Mouse (Mus musculus): ENCODE results near the gene Hnrnpab. TPM values are rescaled to one million over a fixed set of nuclear protein-coding genes. Genes with fewer than 3 reads are reported as not detected.

Hnrnpab gene
- total and polyA plus RNA-seq, 3 experiments, result 893 to 2,181 (median 1,100) TPM

DNA sequence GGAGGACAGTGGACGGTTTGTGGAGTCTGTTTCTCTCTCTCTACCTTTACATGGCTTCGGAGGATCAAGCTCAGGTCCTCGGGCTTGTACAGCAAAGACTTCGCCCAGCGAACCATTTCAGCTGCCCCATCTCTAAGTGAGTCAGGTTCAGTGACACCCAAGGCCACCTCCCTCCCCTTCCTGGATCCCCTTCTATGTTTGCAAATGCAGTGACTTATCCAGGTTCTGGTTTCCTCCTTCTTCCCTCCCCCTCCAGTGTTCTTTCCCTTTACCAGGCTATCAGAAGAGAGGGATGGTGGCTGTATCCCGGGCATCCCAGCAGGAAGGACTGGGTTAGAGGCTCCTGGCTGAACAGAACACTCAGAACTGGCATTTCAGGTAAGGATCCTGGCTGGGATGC, 47.1 kb upstream of the Hnrnpab start:
- H3K9ac ChIP-seq (ENCODE audit: insufficient read depth, low read depth), result no peak overlapping the region
- H3K9me3 ChIP-seq (replicated peaks; ENCODE audit: low read length), result peaks cover 8% of the 10 kb centered on the region
- H3K4me2 ChIP-seq (ENCODE audit: insufficient read depth, low read depth, poor library complexity, severe bottlenecking), result no peak overlapping the region
- peaks cover 5 to 21% of the 10 kb centered on the region in 2 experiments for H3K36me3 ChIP-seq (replicated peaks in 1 of 2; ENCODE audit: control insufficient read depth in 1 of 2, insufficient read depth in 1 of 2, low read length in 1 of 2)
- TF ChIP-seq MAX (IDR thresholded peaks at IDR 0.05; ENCODE audit: low read length) (no peak), TBP (conservative IDR thresholded peaks at IDR 0.05; ENCODE audit: low read depth, low read length) (no peak), NRF1 (IDR thresholded peaks at IDR 0.05; ENCODE audit: low read depth, low read length) (no peak), ELF1 (IDR thresholded peaks at IDR 0.05; ENCODE audit: low read depth, low read length) (no peak), USF1 (IDR thresholded peaks at IDR 0.05; ENCODE audit: low read depth, low read length) (no peak), CHD1 (IDR thresholded peaks at IDR 0.05; ENCODE audit: low read depth, low read length) (no peak), IRF4 (IDR thresholded peaks at IDR 0.05; ENCODE audit: low read depth, low read length) (no peak), GABPA (IDR thresholded peaks at IDR 0.05; ENCODE audit: insufficient replicate concordance, low read depth, low read length) (no peak), EP300 (IDR thresholded peaks at IDR 0.05; ENCODE audit: low read length) (no peak), MEF2A (IDR thresholded peaks at IDR 0.05; ENCODE audit: borderline replicate concordance, low read depth, low read length) (no peak), RCOR1 (conservative IDR thresholded peaks at IDR 0.05; ENCODE audit: low read depth, low read length) (no peak), ETS1 (conservative IDR thresholded peaks at IDR 0.05; ENCODE audit: low read depth, low read length) (no peak), MAZ (IDR thresholded peaks at IDR 0.05; ENCODE audit: low read depth, low read length) (no peak)
- H3K27me3 ChIP-seq (replicated peaks), result no peaks in the 10 kb centered on the region
- in situ Hi-C loops (cut with MboI; ENCODE audit: low pct_ligation_motif_present, low pct_unique_long_range_greater_than_20kb, low sequenced_read_pairs) (no loop called here), dilution Hi-C loops (cut with MboI; ENCODE audit: extremely low pct_ligation_motif_present, extremely low pct_unique_long_range_greater_than_20kb, low sequenced_read_pairs) (no loop called here)
- no peak overlapping the region for H3K27ac ChIP-seq (ENCODE audit: insufficient read depth, low read depth)
- H3K4me1 ChIP-seq (ENCODE audit: control insufficient read depth in 1 of 2, insufficient read depth in 2 of 2), result peaks cover 8 to 19% of the 10 kb centered on the region in 2 experiments
- no peak overlapping the region for H3K4me3 ChIP-seq (replicated peaks in 1 of 3; ENCODE audit: low read depth in 2 of 3, low read length in 2 of 3, poor library complexity in 1 of 3)
- no peak for DNase-seq (ENCODE audit: extremely low read depth)
- H3K79me2 ChIP-seq (replicated peaks; ENCODE audit: control insufficient read depth, extremely low read depth, insufficient read depth, poor library complexity, severe bottlenecking), result peaks cover 2% of the 10 kb centered on the region; the same call in 1 of the 2 replicates

DNA sequence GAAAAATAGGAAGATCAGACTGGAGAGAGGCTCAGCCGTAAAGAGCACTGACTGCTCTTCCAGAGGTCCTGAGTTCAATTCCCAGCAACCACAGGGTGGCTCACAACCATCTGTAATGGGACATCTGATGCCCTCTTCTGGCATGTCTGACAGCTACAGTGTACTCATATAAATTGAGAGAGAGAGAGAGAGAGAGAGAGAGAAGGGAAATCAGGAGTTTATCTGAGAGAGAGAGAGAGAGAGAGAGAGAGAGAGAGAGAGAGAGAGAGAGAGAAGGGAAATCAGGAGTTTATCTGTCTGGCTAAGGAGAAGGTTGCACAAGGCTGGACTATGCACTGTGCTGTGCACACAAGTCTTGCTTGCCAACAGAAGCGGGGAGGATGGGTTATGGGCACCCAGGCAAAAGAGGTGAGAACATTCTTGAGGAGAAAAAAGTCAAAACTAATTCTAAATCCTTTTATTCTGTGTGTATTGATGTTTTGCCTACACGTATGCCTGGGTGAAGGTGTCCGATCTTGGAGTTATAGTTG, 46.3 kb upstream of the Hnrnpab start:
- H3K79me2 ChIP-seq (replicated peaks; ENCODE audit: control insufficient read depth, extremely low read depth, insufficient read depth, poor library complexity, severe bottlenecking), result peaks cover 6% of the 10 kb centered on the region; the same call in 1 of the 2 replicates
- no peak overlapping the region for H3K4me3 ChIP-seq (replicated peaks in 1 of 3; ENCODE audit: low read depth in 2 of 3, low read length in 2 of 3, poor library complexity in 1 of 3)
- no peaks in the 10 kb centered on the region for H3K27me3 ChIP-seq (replicated peaks)
- in situ Hi-C loops (cut with MboI; ENCODE audit: low pct_ligation_motif_present, low pct_unique_long_range_greater_than_20kb, low sequenced_read_pairs) (no loop called here), dilution Hi-C loops (cut with MboI; ENCODE audit: extremely low pct_ligation_motif_present, extremely low pct_unique_long_range_greater_than_20kb, low sequenced_read_pairs) (no loop called here)
- H3K4me2 ChIP-seq (ENCODE audit: insufficient read depth, low read depth, poor library complexity, severe bottlenecking), result no peak overlapping the region
- no peak overlapping the region for H3K27ac ChIP-seq (ENCODE audit: insufficient read depth, low read depth)
- peaks cover 5 to 26% of the 10 kb centered on the region in 2 experiments for H3K36me3 ChIP-seq (replicated peaks in 1 of 2; ENCODE audit: control insufficient read depth in 1 of 2, insufficient read depth in 1 of 2, low read length in 1 of 2)
- H3K4me1 ChIP-seq (ENCODE audit: control insufficient read depth in 1 of 2, insufficient read depth in 2 of 2), result peaks cover 14 to 21% of the 10 kb centered on the region in 2 experiments
- TF ChIP-seq ZMIZ1 (IDR thresholded peaks at IDR 0.05; ENCODE audit: low read depth, low read length), result no peak
- TF ChIP-seq CTCF (conservative IDR thresholded peaks at IDR 0.05 in 1 of 2, IDR thresholded peaks at IDR 0.05 in 1 of 2; ENCODE audit: low read depth in 2 of 2, low read length in 2 of 2), result peak in 1 of 2 experiments; percentile 34; a peak in 2 of 4 replicates
- TF ChIP-seq UBTF (IDR thresholded peaks at IDR 0.05; ENCODE audit: low read depth, low read length), result no peak
- no peak for TF ChIP-seq RCOR1 (conservative IDR thresholded peaks at IDR 0.05; ENCODE audit: low read depth, low read length)
- no peak for DNase-seq (ENCODE audit: extremely low read depth)
- H3K9ac ChIP-seq (ENCODE audit: insufficient read depth, low read depth), result no peak overlapping the region
- H3K9me3 ChIP-seq (replicated peaks; ENCODE audit: low read length), result peaks cover 8% of the 10 kb centered on the region
